Mouse (Mus musculus) neural tube, embryonic 14.5 days (tissue): ENCODE measurements around the gene Rusc2. TPM values are rescaled to one million over a fixed set of nuclear protein-coding genes. Genes with fewer than 3 reads are reported as not detected.

Experiments
- ATAC-seq: fragments of 200-750 bp; cut with Nextera tagmentation; 2 replicates; pipeline ENCODE4 v1.8.0; 2017; ENCODE audit warnings: low read depth, mild to moderate bottlenecking, moderate TSS enrichment, moderate library complexity
- H3K27ac ChIP-seq: fragments of 300-500 bp; sonication (generic); 2 replicates; pipeline ENCODE4 v1.5.1; 2014; ENCODE audit warnings: low read depth, mild to moderate bottlenecking, control low read depth, low read length, moderate library complexity, mixed read lengths
- H3K27me3 ChIP-seq: fragments of 300-500 bp; sonication (generic); 2 replicates; pipeline ENCODE4 v1.6.1; 2014; ENCODE audit warnings: low read length; ENCODE audit not compliant: control insufficient read depth, insufficient read depth
- H3K36me3 ChIP-seq: fragments of 300-500 bp; sonication (generic); 2 replicates; pipeline ENCODE4 v1.6.1; 2014; ENCODE audit warnings: low read length, mixed read lengths; ENCODE audit not compliant: control insufficient read depth, insufficient read depth
- H3K4me1 ChIP-seq: fragments of 300-500 bp; sonication (generic); 2 replicates; pipeline ENCODE4 v1.6.1; 2014; ENCODE audit warnings: low read length; ENCODE audit not compliant: control insufficient read depth, insufficient read depth
- H3K4me2 ChIP-seq: fragments of 300-500 bp; sonication (generic); 2 replicates; pipeline ENCODE4 v1.6.1; 2014; ENCODE audit warnings: mild to moderate bottlenecking, low read depth, low read length, control low read depth
- H3K4me3 ChIP-seq: fragments of 300-500 bp; sonication (generic); 2 replicates; pipeline ENCODE4 v1.5.1; 2014; ENCODE audit warnings: low read depth, low read length, control low read depth, mixed read lengths
- H3K9ac ChIP-seq: fragments of 300-500 bp; sonication (generic); replicated peaks from 2 replicates; pipeline ENCODE4 v1.6.1; 2014; ENCODE audit warnings: low read depth, mild to moderate bottlenecking, control low read depth, low read length, mixed read lengths
- H3K9me3 ChIP-seq: fragments of 300-500 bp; sonication (generic); 2 replicates; pipeline ENCODE4 v1.6.1; 2016; ENCODE audit warnings: low read length; ENCODE audit not compliant: control insufficient read depth
- WGBS: fragments of 180-500 bp; shearing (Covaris S2); extraction: QIAGEN DNeasy Blood & Tissue Kit; methylation state at CpG from one replicate; pipeline ENCODE4 v1.1.7; 2014; 5-methylcytosine and 5-hydroxymethylcytosine counted together
- polyA plus RNA-seq: library from polyadenylated mRNA; unstranded; fragments of >200 nt; fragmentation: Nextera tagmentation; extraction: Ambion mirVana; gene quantifications from 2 replicates; pipeline ENCODE4 v1.2.1, GENCODE M21; 2014

Gene Rusc2
- polyA plus RNA-seq, 1 experiment from 2014 or later: 75.4 TPM

DNA sequence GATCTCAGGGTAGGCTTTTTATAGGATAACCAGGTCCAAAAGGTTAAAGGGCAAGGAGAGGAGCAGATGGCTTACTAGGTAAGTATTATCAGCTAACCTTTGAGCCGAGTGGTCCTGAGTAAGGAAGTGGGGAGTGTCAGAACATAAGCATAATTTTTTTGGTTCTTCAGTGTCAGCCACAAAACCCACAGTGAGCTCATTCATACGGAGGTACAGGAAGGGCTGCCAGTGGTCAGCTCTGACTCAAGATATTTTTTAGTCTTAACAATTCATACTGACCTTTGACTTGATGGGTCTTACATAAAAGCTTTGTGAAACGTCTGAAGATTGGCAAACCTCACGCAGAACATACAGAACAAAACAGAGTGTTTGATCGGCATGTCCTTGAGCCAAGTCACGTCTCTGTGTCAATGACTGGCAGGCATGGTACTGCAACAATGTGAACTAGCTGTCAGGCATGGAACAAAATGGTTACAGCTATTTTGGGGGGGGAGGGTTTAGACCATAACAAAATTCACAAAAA is 31.7 kb upstream of the Rusc2 start:
- Histone ChIP-seq H3K4me3 (no peak overlapping the region), H3K9ac (no peak overlapping the region), H3K36me3 (no peaks in the 10 kb centered on the region), H3K27ac (no peak overlapping the region), H3K27me3 (no peaks in the 10 kb centered on the region), H3K4me1 (no peaks in the 10 kb centered on the region), H3K4me2 (no peak overlapping the region), H3K9me3 (no peaks in the 10 kb centered on the region)
- no peak for ATAC-seq
- 81% methylated on average over 6 of the region's 6 CpGs for WGBS

DNA sequence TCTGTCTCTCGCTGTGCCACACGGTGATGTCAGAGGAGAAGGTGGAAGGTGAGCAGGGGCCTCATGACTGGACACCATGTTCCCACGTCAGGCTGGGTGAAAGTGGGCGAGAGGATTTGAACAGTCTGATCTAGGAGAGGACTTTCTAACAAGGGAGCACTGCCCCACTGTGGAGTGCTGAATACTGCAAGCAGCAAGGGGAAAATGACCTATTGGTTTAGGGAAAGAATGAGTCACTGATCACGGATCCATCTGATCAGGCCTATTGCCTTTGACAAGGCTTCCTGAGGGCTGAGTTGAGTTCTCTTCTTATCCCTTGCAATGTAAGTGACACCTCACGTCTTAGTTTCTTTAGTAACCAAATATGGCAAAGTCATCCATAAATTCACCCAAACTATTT is 28.1 kb upstream of the Rusc2 start:
- WGBS: 90% methylated on average over 6 of the region's 6 CpGs

GRCm38 (mm10) chr4:43364914-43365560 is 16.7 kb upstream of the Rusc2 start:
- H3K27me3 ChIP-seq: no peaks in the 10 kb centered on the region
- no peak for ATAC-seq
- H3K4me1 ChIP-seq: no peaks in the 10 kb centered on the region
- no peak overlapping the region for H3K27ac ChIP-seq
- WGBS: 85% methylated on average over 11 of the region's 11 CpGs
- no peaks in the 10 kb centered on the region for H3K9me3 ChIP-seq
- H3K4me2 ChIP-seq: no peak overlapping the region
- no peaks in the 10 kb centered on the region for H3K36me3 ChIP-seq
- no peak overlapping the region for H3K4me3 ChIP-seq
- no peak overlapping the region for H3K9ac ChIP-seq

More for the DNA sequence above, 28.1 kb upstream of the Rusc2 start:
- no peaks in the 10 kb centered on the region for H3K36me3 ChIP-seq
- no peak overlapping the region for H3K27ac ChIP-seq
- H3K4me2 ChIP-seq: no peak overlapping the region
- H3K9me3 ChIP-seq: no peaks in the 10 kb centered on the region
- H3K9ac ChIP-seq: no peak overlapping the region
- ATAC-seq: no peak
- no peaks in the 10 kb centered on the region for H3K27me3 ChIP-seq
- no peak overlapping the region for H3K4me3 ChIP-seq
- H3K4me1 ChIP-seq: no peaks in the 10 kb centered on the region

- H3K9ac ChIP-seq: no peak overlapping the region
- H3K4me1 ChIP-seq: no peaks in the 10 kb centered on the region
- no peak overlapping the region for H3K4me2 ChIP-seq
- H3K27me3 ChIP-seq: no peaks in the 10 kb centered on the region
- H3K27ac ChIP-seq: no peak overlapping the region
- no peak overlapping the region for H3K4me3 ChIP-seq
- 92% methylated on average over 5 of the region's 5 CpGs for WGBS
- ATAC-seq: no peak
- H3K36me3 ChIP-seq: no peaks in the 10 kb centered on the region
- no peaks in the 10 kb centered on the region for H3K9me3 ChIP-seq
Observed at GRCm38 (mm10) chr4:43367295-43367694, 14.5 kb upstream of the Rusc2 start.

DNA sequence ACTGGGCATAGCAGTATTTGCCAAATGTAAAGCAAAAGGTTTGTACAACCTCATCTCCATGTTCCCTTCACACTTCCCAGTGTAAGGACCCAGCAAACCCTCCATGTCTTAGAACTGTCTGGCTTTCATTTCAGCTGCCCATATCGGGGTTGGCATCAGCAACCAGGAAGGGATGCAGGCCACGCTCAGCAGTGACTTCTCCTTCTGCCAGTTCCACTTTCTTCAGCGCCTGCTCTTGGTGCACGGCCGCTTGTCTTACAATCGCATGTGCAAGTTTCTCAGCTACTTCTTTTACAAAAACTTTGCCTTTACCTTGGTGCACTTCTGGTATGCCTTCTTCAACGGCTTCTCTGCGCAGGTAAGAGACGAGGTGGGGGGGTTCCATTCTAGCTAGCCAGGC is 14.0 kb upstream of the Rusc2 start:
- no peak for ATAC-seq

GRCm38 (mm10) chr4:43371406-43371805 is 10.4 kb upstream of the Rusc2 start:
- 78% methylated on average over 11 of the region's 11 CpGs for WGBS
- Histone ChIP-seq H3K4me2 (no peak overlapping the region), H3K4me3 (no peak overlapping the region), H3K36me3 (no peaks in the 10 kb centered on the region), H3K27ac (no peak overlapping the region), H3K27me3 (no peaks in the 10 kb centered on the region), H3K9me3 (no peaks in the 10 kb centered on the region), H3K9ac (no peak overlapping the region), H3K4me1 (no peaks in the 10 kb centered on the region)
- ATAC-seq: no peak

More for the DNA sequence above, 14.0 kb upstream of the Rusc2 start:
- Histone ChIP-seq H3K27me3 (no peaks in the 10 kb centered on the region), H3K27ac (no peak overlapping the region), H3K4me2 (no peak overlapping the region), H3K4me3 (no peak overlapping the region), H3K9ac (no peak overlapping the region), H3K36me3 (no peaks in the 10 kb centered on the region), H3K9me3 (no peaks in the 10 kb centered on the region), H3K4me1 (no peaks in the 10 kb centered on the region)
- 92% methylated on average over 9 of the region's 9 CpGs for WGBS

GRCm38 (mm10) chr4:43372155-43372554 is 9.6 kb upstream of the Rusc2 start:
- Histone ChIP-seq H3K27me3 (no peaks in the 10 kb centered on the region), H3K9me3 (no peaks in the 10 kb centered on the region), H3K36me3 (no peaks in the 10 kb centered on the region), H3K4me2 (no peak overlapping the region), H3K9ac (no peak overlapping the region), H3K4me3 (no peak overlapping the region), H3K27ac (no peak overlapping the region), H3K4me1 (no peaks in the 10 kb centered on the region)
- no peak for ATAC-seq
- WGBS: 69% methylated on average over 4 of the region's 4 CpGs

- no peak for ATAC-seq
- WGBS: 86% methylated on average over 4 of the region's 4 CpGs
- no peak overlapping the region for H3K4me3 ChIP-seq
- H3K4me2 ChIP-seq: no peak overlapping the region
- H3K9me3 ChIP-seq: no peaks in the 10 kb centered on the region
- no peaks in the 10 kb centered on the region for H3K27me3 ChIP-seq
- H3K9ac ChIP-seq: no peak overlapping the region
- H3K36me3 ChIP-seq: no peaks in the 10 kb centered on the region
- H3K27ac ChIP-seq: no peak overlapping the region
- H3K4me1 ChIP-seq: no peaks in the 10 kb centered on the region
Observed at GRCm38 (mm10) chr4:43374266-43374665, 7.5 kb upstream of the Rusc2 start.

- H3K27me3 ChIP-seq: no peaks in the 10 kb centered on the region
- H3K9ac ChIP-seq: no peak overlapping the region
- H3K9me3 ChIP-seq: no peaks in the 10 kb centered on the region
- WGBS: 94% methylated on average over 6 of the region's 6 CpGs
- H3K27ac ChIP-seq: no peak overlapping the region
- no peak overlapping the region for H3K4me2 ChIP-seq
- ATAC-seq: no peak
- no peaks in the 10 kb centered on the region for H3K36me3 ChIP-seq
- peaks cover 11% of the 10 kb centered on the region; the same call in 1 of the 2 replicates for H3K4me1 ChIP-seq
- H3K4me3 ChIP-seq: no peak overlapping the region
Observed at GRCm38 (mm10) chr4:43379601-43380000, 2.2 kb upstream of the Rusc2 start.
